Mouse (Mus musculus): ENCODE data around the gene Itgb8. TPM values are rescaled to one million over a fixed set of nuclear protein-coding genes. Genes with fewer than 3 reads are reported as not detected.
A peak's percentile ranks its signal among the peaks of the same experiment; 100 is the strongest.

Gene Itgb8
- total and polyA plus RNA-seq, 2 experiments from 2014 or later = 1.2 to 6.0 TPM

DNA sequence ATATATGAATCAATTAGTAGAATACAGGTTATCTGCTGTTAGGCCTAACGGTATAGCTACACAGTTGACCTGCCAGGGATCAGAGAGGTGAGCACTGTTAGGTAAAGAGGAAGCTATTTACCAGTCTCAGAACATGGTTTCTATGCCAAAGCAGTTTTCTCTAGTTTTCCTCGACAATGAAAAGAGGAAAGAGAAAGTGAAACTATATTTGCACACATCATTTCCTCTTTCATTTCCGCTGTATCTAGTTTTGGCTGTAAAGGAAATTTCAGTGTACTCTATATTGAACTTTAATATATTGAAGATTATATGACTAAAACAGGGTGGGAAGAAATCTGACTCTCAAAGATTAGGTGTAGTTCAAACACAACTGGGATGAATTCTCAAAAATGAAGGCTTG lies 81.5 kb downstream of the Itgb8 start:
- Histone ChIP-seq H3K9ac (replicated peaks; ENCODE audit: low read depth, low read length) (no peak overlapping the region), H3K27ac (ENCODE audit: low read depth) (no peak overlapping the region), H3K4me2 (ENCODE audit: low read depth, low read length) (peak overlapping the region; percentile 23; the same call in 1 of the 2 replicates), H3K27me3 (ENCODE audit: control insufficient read depth, insufficient read depth, low read length) (no peaks in the 10 kb centered on the region), H3K4me1 (ENCODE audit: control insufficient read depth, insufficient read depth) (no peaks in the 10 kb centered on the region), H3K9me3 (replicated peaks; ENCODE audit: control insufficient read depth, low read length) (no peaks in the 10 kb centered on the region), H3K4me3 (ENCODE audit: low read depth, low read length) (no peak overlapping the region), H3K36me3 (replicated peaks; ENCODE audit: control insufficient read depth, insufficient read depth, low read length) (no peaks in the 10 kb centered on the region)
- ATAC-seq (ENCODE audit: insufficient read depth, low read depth) (no peak), DNase-seq (ENCODE audit: low spot score) (no peak)
- WGBS = 59% methylated on average over 3 of the region's 3 CpGs
- no peak for TF ChIP-seq CTCF (IDR thresholded peaks at IDR 0.05; ENCODE audit: low read depth)
- no peak for TF ChIP-seq EP300 (IDR thresholded peaks at IDR 0.05; ENCODE audit: low read depth)

DNA sequence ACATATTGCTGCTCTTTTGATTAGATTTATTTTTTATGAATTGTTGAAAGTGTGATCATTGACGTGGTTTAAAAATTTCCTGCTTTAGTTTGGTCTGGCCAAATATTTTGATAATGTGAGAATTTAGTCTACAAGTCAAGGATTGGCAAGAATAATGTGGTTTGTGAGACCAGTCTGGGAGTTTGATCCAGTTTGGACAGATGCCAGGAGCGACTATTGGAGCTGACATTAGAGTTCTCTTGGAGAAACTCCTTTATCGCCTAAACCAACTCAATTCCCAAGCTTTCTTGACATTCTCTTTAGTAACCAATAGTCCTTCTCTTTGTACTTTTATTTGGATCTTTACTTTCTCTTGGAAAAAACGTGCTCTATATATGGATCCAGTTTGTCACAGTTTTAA lies 83.0 kb downstream of the Itgb8 start:
- Histone ChIP-seq H3K27ac (ENCODE audit: low read depth) (no peak overlapping the region), H3K27me3 (ENCODE audit: control insufficient read depth, insufficient read depth, low read length) (no peaks in the 10 kb centered on the region), H3K9ac (replicated peaks; ENCODE audit: low read depth, low read length) (no peak overlapping the region), H3K4me3 (ENCODE audit: low read depth, low read length) (no peak overlapping the region), H3K9me3 (replicated peaks; ENCODE audit: control insufficient read depth, low read length) (no peaks in the 10 kb centered on the region), H3K4me1 (ENCODE audit: control insufficient read depth, insufficient read depth) (no peaks in the 10 kb centered on the region), H3K4me2 (ENCODE audit: low read depth, low read length) (no peak overlapping the region), H3K36me3 (replicated peaks; ENCODE audit: control insufficient read depth, insufficient read depth, low read length) (no peaks in the 10 kb centered on the region)
- ATAC-seq (ENCODE audit: insufficient read depth, low read depth) (no peak), DNase-seq (ENCODE audit: low spot score) (no peak)
- WGBS = 64% methylated on average over 4 of the region's 4 CpGs
- TF ChIP-seq EP300 (IDR thresholded peaks at IDR 0.05; ENCODE audit: low read depth) (no peak), CTCF (IDR thresholded peaks at IDR 0.05; ENCODE audit: low read depth) (no peak)

DNA sequence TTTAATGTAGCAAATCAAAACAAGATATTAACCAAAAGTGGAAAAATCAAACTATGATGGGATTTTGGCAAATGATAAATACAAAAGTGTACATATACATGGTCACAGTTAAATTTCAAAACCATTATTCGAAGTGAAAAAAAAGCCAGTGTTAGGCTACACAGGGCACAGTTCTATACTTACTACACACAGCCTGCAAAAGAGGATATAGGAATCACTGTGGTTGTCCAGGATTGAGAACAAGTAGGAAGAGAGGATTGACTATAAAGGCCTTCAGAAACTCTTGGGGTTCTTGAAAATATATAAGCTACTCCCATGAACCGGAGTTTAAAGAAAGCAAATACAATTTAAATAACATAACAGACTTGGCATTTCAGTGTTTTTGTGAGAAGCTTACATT lies 87.6 kb downstream of the Itgb8 start:
- no peaks in the 10 kb centered on the region for H3K27me3 ChIP-seq (ENCODE audit: control insufficient read depth, insufficient read depth, low read length)
- H3K27ac ChIP-seq (ENCODE audit: low read depth) = no peak overlapping the region
- no peak overlapping the region for H3K4me3 ChIP-seq (ENCODE audit: low read depth, low read length)
- 91% methylated on average over 2 of the region's 2 CpGs for WGBS
- no peaks in the 10 kb centered on the region for H3K36me3 ChIP-seq (replicated peaks; ENCODE audit: control insufficient read depth, insufficient read depth, low read length)
- TF ChIP-seq EP300 (IDR thresholded peaks at IDR 0.05; ENCODE audit: low read depth) (no peak), CTCF (IDR thresholded peaks at IDR 0.05; ENCODE audit: low read depth) (no peak)
- no peaks in the 10 kb centered on the region for H3K9me3 ChIP-seq (replicated peaks; ENCODE audit: control insufficient read depth, low read length)
- no peak overlapping the region for H3K9ac ChIP-seq (replicated peaks; ENCODE audit: low read depth, low read length)
- H3K4me2 ChIP-seq (ENCODE audit: low read depth, low read length) = no peak overlapping the region
- no peak for ATAC-seq (ENCODE audit: insufficient read depth, low read depth)
- no peaks in the 10 kb centered on the region for H3K4me1 ChIP-seq (ENCODE audit: control insufficient read depth, insufficient read depth)
- DNase-seq (ENCODE audit: low spot score) = no peak

DNA sequence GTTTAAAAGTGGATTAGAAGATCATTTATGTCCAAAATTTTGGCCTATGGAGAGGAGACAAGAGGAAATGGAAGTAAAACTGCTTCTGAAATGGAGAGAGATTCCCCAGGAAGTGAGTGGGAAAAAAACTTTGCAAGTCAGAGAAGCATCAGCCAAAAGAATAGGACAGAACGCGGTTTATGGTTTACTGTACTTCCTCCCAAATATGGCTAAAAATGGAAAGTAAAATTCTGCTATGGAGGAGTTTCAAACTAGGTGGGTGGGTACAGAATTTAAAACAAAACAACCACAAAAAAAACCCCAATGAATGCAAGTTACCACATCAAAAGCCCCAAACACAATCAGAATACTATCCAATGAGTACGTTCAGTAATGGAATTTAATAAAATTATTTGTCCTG lies 90.8 kb downstream of the Itgb8 start:
- Histone ChIP-seq H3K4me3 (ENCODE audit: low read depth, low read length) (no peak overlapping the region), H3K27ac (ENCODE audit: low read depth) (no peak overlapping the region), H3K9ac (replicated peaks; ENCODE audit: low read depth, low read length) (no peak overlapping the region), H3K4me1 (ENCODE audit: control insufficient read depth, insufficient read depth) (no peaks in the 10 kb centered on the region), H3K36me3 (replicated peaks; ENCODE audit: control insufficient read depth, insufficient read depth, low read length) (no peaks in the 10 kb centered on the region), H3K9me3 (replicated peaks; ENCODE audit: control insufficient read depth, low read length) (no peaks in the 10 kb centered on the region), H3K4me2 (ENCODE audit: low read depth, low read length) (no peak overlapping the region), H3K27me3 (ENCODE audit: control insufficient read depth, insufficient read depth, low read length) (no peaks in the 10 kb centered on the region)
- TF ChIP-seq EP300 (IDR thresholded peaks at IDR 0.05; ENCODE audit: low read depth) (no peak), CTCF (IDR thresholded peaks at IDR 0.05; ENCODE audit: low read depth) (no peak)
- 75% methylated on average over 3 of the region's 3 CpGs for WGBS
- DNase-seq (ENCODE audit: low spot score) = no peak
- no peak for ATAC-seq (ENCODE audit: insufficient read depth, low read depth)

DNA sequence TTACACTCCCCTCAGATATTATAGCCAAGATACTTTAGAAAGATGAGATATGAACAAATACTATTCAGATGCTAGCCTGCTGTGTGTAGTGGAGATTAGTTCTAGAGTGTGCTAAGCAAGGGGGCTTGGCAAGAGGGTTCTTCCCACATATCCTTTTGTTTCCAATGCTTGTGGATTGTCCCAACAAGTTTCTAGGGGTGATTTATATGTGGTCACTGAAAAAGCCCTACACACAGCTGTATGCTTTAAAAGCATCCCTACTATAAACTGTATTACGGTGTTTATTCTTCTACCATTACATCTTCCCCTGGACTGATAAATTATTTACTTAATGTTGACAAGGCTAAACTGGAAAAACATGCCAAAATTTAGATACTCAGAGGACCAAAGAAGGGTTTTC lies 92.6 kb downstream of the Itgb8 start:
- no peak overlapping the region for H3K4me3 ChIP-seq (ENCODE audit: low read depth, low read length)
- H3K4me1 ChIP-seq (ENCODE audit: control insufficient read depth, insufficient read depth) = no peaks in the 10 kb centered on the region
- no peak overlapping the region for H3K27ac ChIP-seq (ENCODE audit: low read depth)
- no peaks in the 10 kb centered on the region for H3K36me3 ChIP-seq (replicated peaks; ENCODE audit: control insufficient read depth, insufficient read depth, low read length)
- H3K9ac ChIP-seq (replicated peaks; ENCODE audit: low read depth, low read length) = no peak overlapping the region
- H3K9me3 ChIP-seq (replicated peaks; ENCODE audit: control insufficient read depth, low read length) = no peaks in the 10 kb centered on the region
- no peak for DNase-seq (ENCODE audit: low spot score)
- no peaks in the 10 kb centered on the region for H3K27me3 ChIP-seq (ENCODE audit: control insufficient read depth, insufficient read depth, low read length)
- H3K4me2 ChIP-seq (ENCODE audit: low read depth, low read length) = no peak overlapping the region
- ATAC-seq (ENCODE audit: insufficient read depth, low read depth) = no peak
- no peak for TF ChIP-seq CTCF (IDR thresholded peaks at IDR 0.05; ENCODE audit: low read depth)
- no peak for TF ChIP-seq EP300 (IDR thresholded peaks at IDR 0.05; ENCODE audit: low read depth)
- 96% methylated on average over 1 of the region's 1 CpGs for WGBS

DNA sequence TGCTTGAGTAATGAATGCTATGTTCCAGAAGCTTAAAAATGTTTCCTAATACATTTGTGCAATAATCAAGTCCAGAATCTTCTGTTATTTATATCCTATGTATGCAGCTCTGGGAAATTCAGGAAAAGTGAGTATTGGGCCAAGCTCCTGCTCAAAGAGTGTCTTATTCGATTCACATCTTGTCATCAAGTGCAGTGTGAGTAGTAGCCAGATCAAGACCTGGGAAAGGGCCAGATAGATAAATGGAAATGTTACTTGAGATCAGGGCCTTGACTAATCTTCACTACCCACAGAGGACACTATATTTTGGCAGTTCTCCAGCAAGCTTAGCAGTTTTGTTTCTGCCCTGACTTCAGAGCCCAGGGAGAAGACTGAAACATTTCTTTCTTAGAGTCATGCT lies 100.7 kb downstream of the Itgb8 start:
- WGBS = 30% methylated on average over 1 of the region's 1 CpGs
- Histone ChIP-seq H3K4me3 (ENCODE audit: low read depth, low read length) (no peak overlapping the region), H3K27me3 (ENCODE audit: control insufficient read depth, insufficient read depth, low read length) (no peaks in the 10 kb centered on the region), H3K4me1 (ENCODE audit: control insufficient read depth, insufficient read depth) (peaks cover 3% of the 10 kb centered on the region; the same call in 1 of the 2 replicates), H3K27ac (ENCODE audit: low read depth) (no peak overlapping the region), H3K9ac (replicated peaks; ENCODE audit: low read depth, low read length) (no peak overlapping the region), H3K4me2 (ENCODE audit: low read depth, low read length) (no peak overlapping the region), H3K36me3 (replicated peaks; ENCODE audit: control insufficient read depth, insufficient read depth, low read length) (no peaks in the 10 kb centered on the region), H3K9me3 (replicated peaks; ENCODE audit: control insufficient read depth, low read length) (no peaks in the 10 kb centered on the region)
- ATAC-seq (ENCODE audit: insufficient read depth, low read depth) = no peak
- no peak for DNase-seq (ENCODE audit: low spot score)
- TF ChIP-seq CTCF (IDR thresholded peaks at IDR 0.05; ENCODE audit: low read depth) (no peak), EP300 (IDR thresholded peaks at IDR 0.05; ENCODE audit: low read depth) (no peak)

All from heart, postnatal 0 days (tissue).